Mouse (Mus musculus) testis, adult 2 months (tissue): ENCODE measurements around the gene Fbxl7.

Source experiments
- CTCF ChIP-seq: fragments of 200-500 bp; IDR thresholded peaks from 2 replicates; pipeline ENCODE4 v1.5.1; 2012; ENCODE audit warnings: low read depth, mild to moderate bottlenecking, inconsistent platforms, low read length, moderate library complexity; ENCODE audit not compliant: control insufficient read depth, insufficient read depth, insufficient replicate concordance
- POLR2A ChIP-seq: fragments of 200-500 bp; IDR thresholded peaks from 2 replicates; pipeline ENCODE4 v1.6.1; 2012; ENCODE audit warnings: low read depth, mild to moderate bottlenecking, inconsistent platforms, low read length, moderate library complexity; ENCODE audit not compliant: control insufficient read depth

DNA sequence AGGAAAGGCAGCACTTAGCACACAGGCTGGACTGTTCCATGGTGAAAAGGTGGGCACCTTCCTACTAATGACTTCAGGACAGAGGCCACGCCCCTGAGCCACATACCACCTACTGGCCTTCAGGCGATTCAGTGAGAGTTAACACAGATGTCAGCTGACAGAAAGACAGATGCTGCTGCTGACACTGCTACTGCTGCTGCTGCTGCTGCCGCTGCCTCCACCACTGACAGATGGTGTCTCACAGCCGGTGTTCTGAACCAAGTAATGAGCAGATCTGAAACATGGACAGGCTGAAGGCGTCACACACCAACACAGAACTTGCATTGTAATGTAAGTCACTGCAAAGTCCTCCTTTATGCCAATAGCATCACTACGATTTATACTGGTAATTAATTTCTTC lies 99.9 kb downstream of the Fbxl7 start:
- no peak for TF ChIP-seq CTCF
- TF ChIP-seq POLR2A: no peak
